Mouse (Mus musculus) embryo, embryonic 9.5 days (tissue): ENCODE data around the gene Ern2.

Experiments used
- DNase-seq: peaks from one replicate; pipeline ENCODE4 v3.0.0-alpha.2; 2017; ENCODE audit errors: extremely low spot score

Ern2 gene

GRCm38 (mm10) chr7:122186043-122186442, at the start of gene Ern2:
Ern2 (minus strand) TSS chr7:122186207.
- no peak for DNase-seq

DNA sequence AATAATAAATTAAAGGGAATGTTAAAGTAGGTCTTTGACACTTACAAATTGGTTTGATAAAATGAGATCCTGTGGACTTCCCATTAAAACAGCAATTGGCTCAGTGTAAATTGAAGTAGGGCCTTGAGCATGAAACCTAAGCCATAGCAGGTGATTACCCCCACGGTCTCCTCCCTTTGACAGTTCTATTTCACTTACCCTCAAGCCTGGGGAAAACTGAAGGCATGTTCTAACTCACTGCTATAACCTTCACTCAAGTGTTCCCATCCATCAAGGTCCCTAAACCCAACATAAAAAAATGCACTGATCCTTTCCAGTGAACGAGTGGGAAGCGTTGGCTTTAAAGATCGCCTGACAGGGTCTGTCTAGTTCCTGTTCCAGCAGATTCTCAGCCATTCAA, 44.9 kb upstream of the Ern2 start:
- DNase-seq = no peak

DNA sequence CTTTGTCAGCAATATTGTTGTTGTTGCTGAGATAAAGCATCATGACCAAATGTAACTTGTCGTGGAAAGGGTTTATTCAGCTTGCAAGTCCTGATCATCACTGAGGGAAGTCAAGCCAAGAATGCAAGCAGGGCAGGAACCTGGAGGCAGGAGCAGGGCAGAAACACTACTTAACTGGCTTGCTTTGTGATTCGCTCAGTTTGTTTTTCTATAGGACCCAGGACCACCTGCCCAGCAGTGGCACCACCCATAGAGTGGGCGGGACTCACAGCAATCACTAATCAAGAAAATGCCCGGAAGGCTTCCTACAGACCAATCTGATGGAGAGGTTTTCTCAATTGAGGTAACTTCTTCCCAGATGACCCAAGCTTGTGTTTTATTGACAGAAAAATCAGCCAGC, 43.9 kb upstream of the Ern2 start:
- DNase-seq = no peak

DNA sequence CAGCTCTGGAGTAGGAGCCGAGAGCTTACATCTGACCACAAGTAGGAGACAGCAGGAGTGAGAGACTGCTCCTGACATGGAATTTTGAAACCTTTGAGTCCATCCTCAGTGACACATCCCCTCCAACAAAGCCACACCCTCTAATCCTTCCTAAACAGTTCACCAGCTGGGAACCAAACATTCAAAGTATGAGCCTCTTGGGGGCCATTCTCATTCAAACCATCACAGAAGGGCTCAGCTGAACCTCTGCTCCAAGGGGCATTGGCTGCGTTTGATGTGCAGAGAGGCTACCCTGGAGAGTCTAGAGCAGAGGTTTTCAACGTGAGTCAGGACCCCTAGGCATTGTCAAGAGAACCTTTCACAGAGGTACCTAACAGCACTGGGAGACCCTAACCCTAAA, 43.3 kb upstream of the Ern2 start:
- no peak for DNase-seq

DNA sequence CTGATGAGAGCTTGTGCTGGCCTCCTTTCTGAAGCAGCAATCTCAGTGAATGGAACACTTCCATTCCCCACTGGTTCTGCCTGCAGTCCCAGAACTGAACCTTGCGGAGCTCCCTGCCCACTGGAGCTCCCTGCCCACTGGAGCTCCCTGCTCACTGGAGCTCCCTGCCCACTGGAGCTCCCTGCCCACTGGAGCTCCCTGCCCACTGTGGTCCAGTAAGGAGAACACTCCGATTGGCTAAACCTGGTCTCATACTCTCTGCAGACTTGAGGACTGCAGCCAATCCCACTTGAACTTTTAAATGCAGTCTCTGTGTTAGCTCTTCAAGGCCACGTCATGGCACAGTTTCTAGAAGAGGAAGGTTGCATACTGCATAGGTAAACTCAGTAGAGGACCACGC, 40.7 kb upstream of the Ern2 start:
- DNase-seq = no peak

DNA sequence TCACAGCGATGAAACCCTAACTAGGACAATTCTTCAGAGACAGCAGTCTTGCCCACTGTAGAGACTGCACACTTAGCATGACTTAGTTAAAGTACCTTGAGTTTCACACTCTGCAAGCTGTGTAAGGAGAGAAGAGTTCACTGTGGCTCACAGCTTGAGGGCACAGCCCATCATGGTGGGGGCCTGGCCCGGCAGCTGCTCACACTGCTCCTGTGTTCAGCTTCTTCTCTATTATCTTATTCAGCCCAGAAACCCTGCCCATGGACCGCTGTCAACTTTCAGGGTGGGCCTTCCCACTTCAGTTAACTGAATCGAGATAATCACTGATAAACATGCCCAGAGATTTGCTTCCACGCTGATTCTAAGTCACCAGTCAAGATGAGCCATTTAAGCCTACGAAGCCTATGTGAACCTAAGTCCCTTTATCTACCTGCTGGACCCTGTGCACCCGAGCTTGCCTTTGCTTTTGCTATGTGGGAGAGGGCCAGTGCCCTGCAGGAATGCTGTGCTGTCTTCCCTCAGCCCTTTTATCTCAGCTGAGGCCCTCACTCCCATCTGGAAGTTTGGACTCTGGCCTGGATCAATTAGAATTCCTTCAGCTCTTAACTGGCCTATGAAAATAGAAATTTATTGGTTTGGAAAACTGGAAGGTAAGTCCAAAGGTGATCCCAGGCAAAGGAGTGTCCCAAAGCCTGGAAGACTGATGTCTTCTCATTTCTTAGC, 40.2 kb upstream of the Ern2 start:
- DNase-seq = no peak

GRCm38 (mm10) chr7:122219315-122219801, 33.4 kb upstream of the Ern2 start, which contains the start of gene Chp2:
Chp2 (plus strand) TSS chr7:122219496.
- peak; percentile 1 for DNase-seq

- no peak for DNase-seq
Measured at GRCm38 (mm10) chr7:122208276-122209021, 22.4 kb upstream of the Ern2 start.

- no peak for DNase-seq
Measured at GRCm38 (mm10) chr7:122206121-122206520, 20.1 kb upstream of the Ern2 start.

GRCm38 (mm10) chr7:122203936-122204335, 17.9 kb upstream of the Ern2 start:
- DNase-seq = no peak

- peak; percentile 19 for DNase-seq
Measured at GRCm38 (mm10) chr7:122199296-122199695, 13.3 kb upstream of the Ern2 start.

- peak; percentile 50 for DNase-seq
Measured at GRCm38 (mm10) chr7:122197306-122197705, 11.3 kb upstream of the Ern2 start.

GRCm38 (mm10) chr7:122196771-122197170, 10.8 kb upstream of the Ern2 start:
- DNase-seq = no peak

- no peak for DNase-seq
Measured at GRCm38 (mm10) chr7:122193919-122194318, 7.9 kb upstream of the Ern2 start.

GRCm38 (mm10) chr7:122191097-122191496, 5.1 kb upstream of the Ern2 start:
- DNase-seq = no peak

GRCm38 (mm10) chr7:122189484-122189883, 3.5 kb upstream of the Ern2 start:
- DNase-seq = peak; percentile 58

DNA sequence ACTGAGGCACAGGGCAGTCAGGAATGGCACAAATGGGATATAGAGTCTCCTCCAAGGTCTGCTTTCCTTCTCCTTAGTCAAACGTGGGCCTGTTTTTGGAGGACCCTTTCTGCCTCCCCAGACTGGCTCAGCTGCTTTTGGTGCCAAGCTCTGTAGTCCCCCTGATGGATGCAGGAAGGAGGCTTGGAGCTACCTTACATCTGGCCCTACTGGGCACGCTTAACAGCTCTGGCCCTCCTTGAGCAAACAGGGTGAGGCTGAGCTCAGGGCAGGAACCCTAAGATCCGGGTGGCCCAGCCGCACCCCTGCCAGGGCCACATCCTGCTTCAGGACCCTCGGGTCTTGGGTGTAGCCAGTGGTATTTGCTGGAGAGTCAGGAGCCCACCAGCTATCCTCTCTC, 1.4 kb downstream of the Ern2 start:
- no peak for DNase-seq

GRCm38 (mm10) chr7:122180720-122181119, 5.3 kb downstream of the Ern2 start:
- DNase-seq = no peak

DNA sequence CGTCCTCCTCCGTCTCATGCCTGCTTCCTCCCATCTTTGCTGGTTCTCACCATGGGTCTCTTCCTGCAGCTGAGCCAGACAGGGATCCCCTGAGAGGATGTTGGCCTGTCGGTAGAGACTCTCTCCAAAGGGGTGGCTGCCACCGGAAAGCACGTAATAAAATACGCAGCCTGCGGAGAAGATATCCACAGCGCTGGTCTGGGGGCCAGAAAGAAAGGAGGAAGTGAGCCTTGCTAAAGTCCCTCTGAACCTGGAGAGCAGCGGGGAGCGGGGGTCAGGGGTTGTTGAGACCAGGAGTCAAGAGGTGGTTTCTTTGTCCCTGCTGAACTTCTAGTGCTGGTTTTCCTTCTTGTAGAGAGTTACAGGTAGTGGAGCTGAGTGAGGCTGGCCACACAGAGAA, 14.4 kb downstream of the Ern2 start:
- DNase-seq = no peak

- no peak for DNase-seq
Measured at GRCm38 (mm10) chr7:122170705-122171104, 15.3 kb downstream of the Ern2 start.

DNA sequence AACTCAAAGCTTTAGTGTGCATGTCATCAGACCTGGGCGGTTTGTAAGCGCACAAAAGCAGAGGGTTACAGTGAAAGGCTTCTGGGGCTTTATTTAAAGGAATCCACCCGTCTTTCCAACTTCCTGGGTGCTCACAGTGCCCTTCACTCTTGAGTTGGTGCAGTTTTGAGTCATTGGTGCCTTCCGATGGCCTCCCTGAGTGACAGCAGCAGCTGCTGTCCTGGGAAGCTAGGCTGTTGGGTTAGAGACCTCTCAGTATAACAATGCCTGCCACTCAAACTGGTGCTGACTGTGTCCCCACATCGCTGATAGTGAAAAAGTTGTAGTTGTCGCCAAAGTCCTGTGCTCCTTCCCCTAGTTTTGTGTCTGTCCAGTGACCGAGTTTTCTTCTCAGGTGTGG, 18.8 kb downstream of the Ern2 start:
- no peak for DNase-seq

DNA sequence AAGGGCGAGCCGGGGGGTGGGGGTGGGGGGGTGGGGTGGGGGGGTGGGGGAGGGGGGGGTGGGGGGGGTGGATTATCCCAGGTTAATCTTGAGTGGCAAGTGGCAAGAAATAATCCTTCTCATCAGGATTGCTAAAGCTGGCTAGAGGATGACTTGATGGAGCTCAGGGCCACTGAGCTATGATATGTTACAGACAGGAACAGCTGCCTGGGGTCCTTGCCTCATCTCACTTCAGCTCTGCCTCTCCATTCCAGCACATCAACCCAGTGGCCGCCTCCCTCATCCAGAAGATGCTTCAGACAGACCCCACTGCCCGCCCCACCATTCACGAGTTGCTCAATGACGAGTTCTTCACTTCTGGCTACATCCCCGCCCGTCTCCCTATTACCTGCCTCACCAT, 22.2 kb downstream of the Ern2 start:
- DNase-seq = no peak

GRCm38 (mm10) chr7:122160037-122160436, 26.0 kb downstream of the Ern2 start:
- DNase-seq = peak; percentile 37
